8 mouse cellular contexts compared by ENCODE assay signal in genomic region chr10:128409692-128410559, GRCm38 (mm10). TPM values are rescaled to one million over a fixed set of nuclear protein-coding genes. Genes with fewer than 3 reads are reported as not detected.
DNase-seq lines count a peak whose midpoint lies in the region; ATAC-seq and TF ChIP-seq lines count a peak whose summit lies in the region.

No protein-coding gene starts in this region.

- peak overlapping the region; percentile 80 for H3K4me2 ChIP-seq in kidney, embryonic 14.5 days (replicated peaks; ENCODE audit: low read depth, low read length)
- peak overlapping the region; percentile 96 for H3K4me2 ChIP-seq in limb, embryonic 15.5 days

- WGBS in kidney, embryonic 14.5 days: 6% methylated on average over 36 of the region's 36 CpGs
- WGBS in limb, embryonic 15.5 days: 7% methylated on average over 36 of the region's 36 CpGs

- DNase-seq in A20 (ENCODE audit: low read depth, low spot score): peak; percentile 98
- DNase-seq in heart, adult 9 months (ENCODE audit: low spot score in 2 of 2): peak; percentile 97 to 98
- DNase-seq in monocyte, adult 2 months (ENCODE audit: low read depth in 1 of 2, low spot score in 2 of 2): peak; percentile 93 to 95
- peak; percentile 98 to 99 for DNase-seq in spleen, postnatal 36 days (ENCODE audit: low spot score in 2 of 2)

- H3K36me3 ChIP-seq in kidney, embryonic 14.5 days (ENCODE audit: control insufficient read depth, insufficient read depth, low read length): peaks cover 24% of the 10 kb centered on the region
- H3K36me3 ChIP-seq in limb, embryonic 15.5 days: peaks cover 24% of the 10 kb centered on the region

- H3K9me3 ChIP-seq in kidney, embryonic 14.5 days (ENCODE audit: control insufficient read depth, low read length): no peaks in the 10 kb centered on the region
- H3K9me3 ChIP-seq in limb, embryonic 15.5 days: no peaks in the 10 kb centered on the region

- H3K9ac ChIP-seq in kidney, embryonic 14.5 days (ENCODE audit: low read depth, low read length): peak overlapping the region; percentile 84
- H3K9ac ChIP-seq in limb, embryonic 15.5 days: peak overlapping the region; percentile 62

- no peaks in the 10 kb centered on the region for H3K27me3 ChIP-seq in kidney, embryonic 14.5 days (ENCODE audit: control insufficient read depth, insufficient read depth, low read length)
- H3K27me3 ChIP-seq in limb, embryonic 15.5 days: no peaks in the 10 kb centered on the region

- peak; percentile 36; the same call in 1 of the 2 replicates for TF ChIP-seq CTCF in bone marrow macrophage, adult 2 months (IDR thresholded peaks at IDR 0.05; ENCODE audit: low read depth, low read length)
- TF ChIP-seq CTCF in embryonic fibroblast, embryonic 13.5 days (IDR thresholded peaks at IDR 0.05; ENCODE audit: borderline replicate concordance, insufficient read depth, low read length): peak; percentile 51

- no peak for TF ChIP-seq POLR2A in bone marrow macrophage, adult 2 months (IDR thresholded peaks at IDR 0.05; ENCODE audit: borderline replicate concordance, low read depth, low read length)
- peak; percentile 44; the same call in 1 of the 2 replicates for TF ChIP-seq POLR2A in embryonic fibroblast, embryonic 13.5 days (IDR thresholded peaks at IDR 0.05; ENCODE audit: low read depth, low read length)

- H3K27ac ChIP-seq in bone marrow macrophage, adult 2 months (ENCODE audit: insufficient read depth, low read depth, low read length): peak overlapping the region; percentile 82
- peak overlapping the region; percentile 91 for H3K27ac ChIP-seq in embryonic fibroblast, embryonic 13.5 days (ENCODE audit: insufficient read depth, low read length)
- H3K27ac ChIP-seq in kidney, embryonic 14.5 days (ENCODE audit: low read depth, low read length): peak overlapping the region; percentile 95; the same call in 1 of the 2 replicates
- peak overlapping the region; percentile 96 for H3K27ac ChIP-seq in limb, embryonic 15.5 days

- peak; percentile 89 for ATAC-seq in kidney, embryonic 14.5 days (ENCODE audit: low FRiP score, low TSS enrichment)
- peak; percentile 91 for ATAC-seq in limb, embryonic 15.5 days (ENCODE audit: insufficient number of reproducible peaks, low FRiP score, low TSS enrichment, low read depth)

- H3K4me3 ChIP-seq in bone marrow macrophage, adult 2 months (ENCODE audit: insufficient read depth, low read length): peak overlapping the region; percentile 83
- H3K4me3 ChIP-seq in embryonic fibroblast, embryonic 13.5 days (ENCODE audit: insufficient read depth, low read length): peak overlapping the region; percentile 82
- peak overlapping the region; percentile 85 for H3K4me3 ChIP-seq in kidney, embryonic 14.5 days (ENCODE audit: low read length)
- peak overlapping the region; percentile 94 for H3K4me3 ChIP-seq in limb, embryonic 15.5 days

- H3K4me1 ChIP-seq in bone marrow macrophage, adult 2 months (ENCODE audit: control insufficient read depth, insufficient read depth, low read length): peaks cover 28% of the 10 kb centered on the region
- peaks cover 13% of the 10 kb centered on the region for H3K4me1 ChIP-seq in embryonic fibroblast, embryonic 13.5 days (ENCODE audit: control insufficient read depth, insufficient read depth, low read length)
- peaks cover 32% of the 10 kb centered on the region for H3K4me1 ChIP-seq in kidney, embryonic 14.5 days (ENCODE audit: control insufficient read depth, insufficient read depth, low read length)
- peaks cover 39% of the 10 kb centered on the region for H3K4me1 ChIP-seq in limb, embryonic 15.5 days

RNA-seq across cellular contexts. Expression of gene Nabp2, which starts 1.4 kb away (rescaled TPM):
- polyA plus RNA-seq in bone marrow macrophage, adult 2 months (2012; ENCODE audit: insufficient read depth, insufficient read length, missing spikeins): 47.2 and 62.7 TPM in 2 replicates
- 42.0 and 44.9 TPM in 2 replicates for polyA plus RNA-seq in embryonic fibroblast, embryonic 13.5 days (2011; ENCODE audit: insufficient read length, low read depth, missing spikeins)
- polyA plus RNA-seq in kidney, embryonic 14.5 days (2014; fragmentation: Nextera tagmentation; extraction: Ambion mirVana): 87.8 and 103 TPM in 2 replicates
- 60.1 and 62.1 TPM in 2 replicates for polyA plus RNA-seq in limb, embryonic 15.5 days (2015; fragmentation: Nextera tagmentation; extraction: Ambion mirVana)

RNA-seq across cellular contexts. Expression of gene Rnf41, which starts 1.5 kb away (rescaled TPM):
- polyA plus RNA-seq in bone marrow macrophage, adult 2 months (2012; ENCODE audit: insufficient read depth, insufficient read length, missing spikeins): 42.6 and 47.6 TPM in 2 replicates
- 42.1 and 45.6 TPM in 2 replicates for polyA plus RNA-seq in embryonic fibroblast, embryonic 13.5 days (2011; ENCODE audit: insufficient read length, low read depth, missing spikeins)
- 35.6 and 36.4 TPM in 2 replicates for polyA plus RNA-seq in kidney, embryonic 14.5 days (2014; fragmentation: Nextera tagmentation; extraction: Ambion mirVana)
- polyA plus RNA-seq in limb, embryonic 15.5 days (2015; fragmentation: Nextera tagmentation; extraction: Ambion mirVana): 40.8 and 42.9 TPM in 2 replicates

RNA-seq across cellular contexts. Expression of gene Slc39a5, which starts 8.9 kb away (rescaled TPM):
- polyA plus RNA-seq in bone marrow macrophage, adult 2 months (2012; ENCODE audit: insufficient read depth, insufficient read length, missing spikeins): not detected in 2 replicates
- polyA plus RNA-seq in embryonic fibroblast, embryonic 13.5 days (2011; ENCODE audit: insufficient read length, low read depth, missing spikeins): not detected in 2 replicates
- polyA plus RNA-seq in kidney, embryonic 14.5 days (2014; fragmentation: Nextera tagmentation; extraction: Ambion mirVana): 15.1 and 22.6 TPM in 2 replicates
- 0.42 TPM in 1 of 2 replicates, not detected in the other for polyA plus RNA-seq in limb, embryonic 15.5 days (2015; fragmentation: Nextera tagmentation; extraction: Ambion mirVana)

RNA-seq across cellular contexts. Expression of gene Ankrd52, which starts 33.0 kb away (rescaled TPM):
- 33.1 and 34.8 TPM in 2 replicates for polyA plus RNA-seq in bone marrow macrophage, adult 2 months (2012; ENCODE audit: insufficient read depth, insufficient read length, missing spikeins)
- polyA plus RNA-seq in embryonic fibroblast, embryonic 13.5 days (2011; ENCODE audit: insufficient read length, low read depth, missing spikeins): 59.1 and 63.1 TPM in 2 replicates
- polyA plus RNA-seq in kidney, embryonic 14.5 days (2014; fragmentation: Nextera tagmentation; extraction: Ambion mirVana): 12.7 and 19.3 TPM in 2 replicates
- polyA plus RNA-seq in limb, embryonic 15.5 days (2015; fragmentation: Nextera tagmentation; extraction: Ambion mirVana): 11.0 and 11.3 TPM in 2 replicates

RNA-seq across cellular contexts. Expression of gene Coq10a, which starts 41.1 kb away (rescaled TPM):
- polyA plus RNA-seq in bone marrow macrophage, adult 2 months (2012; ENCODE audit: insufficient read depth, insufficient read length, missing spikeins): 40.6 and 46.1 TPM in 2 replicates
- 20.5 and 24.6 TPM in 2 replicates for polyA plus RNA-seq in embryonic fibroblast, embryonic 13.5 days (2011; ENCODE audit: insufficient read length, low read depth, missing spikeins)
- 15.5 and 18.6 TPM in 2 replicates for polyA plus RNA-seq in kidney, embryonic 14.5 days (2014; fragmentation: Nextera tagmentation; extraction: Ambion mirVana)
- polyA plus RNA-seq in limb, embryonic 15.5 days (2015; fragmentation: Nextera tagmentation; extraction: Ambion mirVana): 11.3 and 13.4 TPM in 2 replicates

Comparison
In these comparisons a context has a peak if more than half of its experiments do, and no peak if none do; other contexts are left out.
1. Peak in every context shown above with its lines: DNase-seq, ATAC-seq, H3K4me3 ChIP-seq and H3K27ac ChIP-seq.
2. RNA of gene Slc39a5, which starts 8.9 kb away (polyA plus RNA-seq): 15.1 to 22.6 TPM in kidney, embryonic 14.5 days; 0.42 TPM in limb, embryonic 15.5 days, not detected in bone marrow macrophage, adult 2 months and not detected in embryonic fibroblast, embryonic 13.5 days; every median in the first group is over 10 times any median in the second.